Mouse (Mus musculus): ENCODE measurements around the gene Scn2b.

Scn2b gene

DNA sequence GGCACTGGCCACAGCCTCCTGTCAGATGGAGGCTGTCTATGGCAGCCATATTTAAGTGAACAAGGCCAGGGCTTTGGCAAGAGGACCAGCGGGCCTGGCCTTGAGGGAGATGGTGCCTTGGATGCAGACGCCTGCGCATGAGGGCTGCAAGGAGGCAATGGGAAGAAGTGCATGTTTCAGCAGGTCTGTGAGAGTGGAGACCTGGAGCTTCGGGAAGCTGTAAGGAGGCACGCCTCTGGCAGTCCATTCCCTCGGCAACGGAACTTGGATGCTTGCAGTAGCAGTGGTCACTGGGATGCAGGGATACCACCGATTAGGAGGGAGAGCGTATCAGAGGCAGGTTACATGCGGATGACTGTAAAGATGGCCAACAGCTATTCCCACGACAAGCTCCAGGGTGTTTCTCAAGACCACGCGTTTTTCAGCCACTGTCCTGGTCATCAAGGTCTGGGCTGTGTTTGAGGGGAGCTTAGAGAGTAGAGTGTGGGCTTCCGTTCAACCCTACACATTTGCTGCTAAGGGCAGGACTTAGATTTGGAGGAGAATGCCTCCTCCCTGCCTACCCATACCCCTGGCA, 2.5 kb downstream of the Scn2b start:
- DNase-seq (ENCODE audit: low spot score in 2 of 2), result no peak

DNA sequence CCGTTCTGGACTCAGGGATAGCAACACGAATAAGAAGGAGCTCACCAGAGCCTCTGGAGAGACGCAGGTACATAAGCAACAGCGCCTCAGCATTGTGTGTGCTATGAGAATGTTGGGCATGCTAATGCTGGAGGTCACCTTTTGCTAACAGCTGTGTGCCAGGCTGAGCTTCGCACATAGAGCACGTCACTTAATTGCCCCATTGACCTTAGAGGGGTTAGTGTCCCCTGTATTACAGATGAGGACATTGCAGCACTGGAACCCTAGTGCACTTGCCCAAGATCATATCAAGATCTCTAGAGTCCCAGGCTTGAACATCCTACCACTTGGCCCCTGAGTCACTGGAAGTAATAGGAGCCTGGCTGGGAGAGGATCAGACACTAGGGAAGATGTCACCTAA, 3.0 kb downstream of the Scn2b start:
- DNase-seq (ENCODE audit: low spot score in 2 of 2), result no peak

DNA sequence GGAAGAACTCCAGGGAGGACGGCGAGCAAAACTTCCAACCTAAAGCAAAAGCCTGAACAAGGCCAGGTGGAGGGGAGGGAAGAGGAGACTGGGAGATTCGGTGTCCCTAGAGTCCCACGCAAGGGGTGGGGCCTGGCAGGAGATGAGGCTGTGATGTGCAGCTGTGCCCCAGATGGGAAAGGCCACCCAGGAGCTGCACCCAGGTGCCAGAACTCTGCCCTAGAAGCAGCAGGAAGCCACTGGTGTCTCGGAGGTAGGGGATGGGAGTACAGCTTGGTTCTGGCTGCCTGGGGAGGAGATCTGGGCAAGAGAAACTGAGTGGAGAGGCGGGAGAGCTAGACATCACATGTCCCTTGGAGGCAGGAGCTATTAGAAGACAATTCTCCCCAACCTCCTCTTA, 3.4 kb downstream of the Scn2b start:
- peak in 1 of 2 experiments; percentile 34 for DNase-seq (ENCODE audit: low spot score in 2 of 2)

DNA sequence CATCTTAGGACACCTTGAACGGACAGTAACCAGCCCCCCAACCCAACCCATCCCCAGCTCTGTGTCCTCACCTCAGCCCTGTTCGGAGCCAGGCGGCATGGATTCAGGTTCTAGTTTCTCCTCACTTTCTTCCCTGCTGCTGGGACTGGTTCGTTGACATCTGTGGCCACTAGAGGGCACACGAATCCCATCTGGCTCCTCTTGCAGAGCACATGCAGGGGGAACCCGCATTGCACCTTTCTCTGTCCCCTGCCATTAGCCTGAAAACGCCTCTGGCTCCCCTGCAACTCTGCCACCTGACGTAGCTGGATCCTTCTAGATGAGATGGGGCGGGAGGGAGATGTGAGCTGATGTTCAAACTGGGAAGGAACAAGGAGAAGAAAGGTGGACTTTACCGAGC, 4.2 kb downstream of the Scn2b start:
- peak; percentile 67 to 71 for DNase-seq (ENCODE audit: low spot score in 2 of 2)

DNA sequence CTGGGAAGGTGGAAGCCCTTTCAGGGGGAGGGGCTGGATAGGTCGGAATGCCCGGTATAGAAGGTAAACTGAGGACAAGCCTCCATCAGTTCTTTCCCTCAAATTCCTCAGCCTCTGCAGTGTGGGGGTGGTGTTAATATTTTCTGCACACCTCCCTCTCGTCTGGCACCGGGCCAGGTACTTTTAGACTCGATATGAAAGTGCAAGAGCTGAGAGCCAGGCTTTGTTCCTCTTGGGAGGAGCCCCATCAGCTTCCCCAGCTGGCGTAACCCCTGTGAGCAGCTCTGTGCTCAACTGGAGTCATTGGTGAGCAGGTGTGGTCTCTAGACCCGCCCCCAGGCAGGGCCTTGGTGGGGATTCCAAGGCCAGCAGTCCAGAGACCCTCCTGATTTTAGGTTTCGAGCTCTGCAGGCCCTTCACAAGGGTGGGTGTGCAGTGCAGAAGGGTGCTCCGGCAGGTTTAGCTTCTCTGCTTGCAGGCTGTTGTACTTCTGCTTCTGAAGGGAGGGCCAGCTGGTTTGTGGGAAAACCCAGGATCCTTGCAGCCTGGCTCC, 4.7 kb downstream of the Scn2b start:
- DNase-seq (ENCODE audit: low spot score in 2 of 2), result peak; percentile 82 to 90

DNA sequence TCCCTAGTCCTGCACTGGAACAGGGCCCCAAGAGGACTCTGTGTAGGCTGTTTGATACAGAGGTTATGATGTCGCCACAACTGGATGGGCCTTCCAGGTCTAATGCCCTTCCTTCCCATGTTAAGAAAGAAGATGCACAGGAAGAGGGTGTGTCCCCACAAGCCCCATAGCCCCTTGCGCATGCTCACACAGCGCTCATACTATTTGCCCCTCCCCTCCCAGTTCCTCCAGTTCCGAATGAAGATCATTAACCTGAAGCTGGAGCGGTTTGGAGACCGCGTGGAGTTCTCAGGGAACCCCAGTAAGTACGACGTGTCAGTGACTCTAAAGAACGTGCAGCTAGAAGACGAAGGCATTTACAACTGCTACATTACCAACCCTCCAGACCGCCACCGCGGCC, 7.6 kb downstream of the Scn2b start:
- no peak for DNase-seq (ENCODE audit: low spot score in 2 of 2)

DNA sequence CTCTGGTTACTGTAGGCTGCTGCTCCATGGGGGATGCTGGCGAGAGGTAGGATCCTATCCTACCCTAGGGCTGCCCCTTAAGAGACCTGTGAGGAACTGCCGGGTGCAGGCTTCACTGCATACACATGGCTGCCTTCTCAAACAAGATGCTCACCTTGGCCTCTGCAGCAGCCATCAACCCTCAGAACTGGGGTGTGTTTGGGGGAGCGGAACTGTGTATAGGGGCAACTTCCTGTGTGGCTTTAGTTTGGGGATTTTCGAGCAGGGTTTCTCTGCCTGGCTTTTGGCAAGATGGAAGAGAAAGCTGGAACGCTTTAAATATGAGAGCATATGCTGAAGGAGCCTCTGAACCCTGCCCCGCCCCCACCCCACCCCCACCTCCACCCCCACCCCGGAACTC, 9.4 kb downstream of the Scn2b start:
- no peak for DNase-seq (ENCODE audit: low spot score in 2 of 2)

DNA sequence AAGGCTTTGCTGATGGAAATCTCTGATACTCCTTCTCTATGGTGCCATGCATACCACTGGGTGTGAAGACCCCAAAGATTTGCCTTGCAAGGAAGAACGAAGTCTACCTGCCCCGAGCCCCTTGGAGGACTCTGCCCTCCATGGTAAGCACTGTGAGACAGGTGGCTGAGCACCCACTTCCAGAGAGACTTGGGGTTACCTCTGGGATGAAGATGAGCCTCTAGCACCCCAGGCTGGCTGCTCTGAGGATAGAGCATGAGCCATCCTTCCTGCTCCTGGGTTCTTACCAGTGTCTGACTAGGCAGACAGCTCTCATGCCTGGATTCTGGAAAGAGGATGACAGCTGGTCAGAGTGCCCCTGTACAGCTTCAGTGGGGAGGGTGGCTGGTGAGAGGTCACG, 12.5 kb downstream of the Scn2b start:
- no peak for DNase-seq (ENCODE audit: low spot score in 2 of 2)

DNA sequence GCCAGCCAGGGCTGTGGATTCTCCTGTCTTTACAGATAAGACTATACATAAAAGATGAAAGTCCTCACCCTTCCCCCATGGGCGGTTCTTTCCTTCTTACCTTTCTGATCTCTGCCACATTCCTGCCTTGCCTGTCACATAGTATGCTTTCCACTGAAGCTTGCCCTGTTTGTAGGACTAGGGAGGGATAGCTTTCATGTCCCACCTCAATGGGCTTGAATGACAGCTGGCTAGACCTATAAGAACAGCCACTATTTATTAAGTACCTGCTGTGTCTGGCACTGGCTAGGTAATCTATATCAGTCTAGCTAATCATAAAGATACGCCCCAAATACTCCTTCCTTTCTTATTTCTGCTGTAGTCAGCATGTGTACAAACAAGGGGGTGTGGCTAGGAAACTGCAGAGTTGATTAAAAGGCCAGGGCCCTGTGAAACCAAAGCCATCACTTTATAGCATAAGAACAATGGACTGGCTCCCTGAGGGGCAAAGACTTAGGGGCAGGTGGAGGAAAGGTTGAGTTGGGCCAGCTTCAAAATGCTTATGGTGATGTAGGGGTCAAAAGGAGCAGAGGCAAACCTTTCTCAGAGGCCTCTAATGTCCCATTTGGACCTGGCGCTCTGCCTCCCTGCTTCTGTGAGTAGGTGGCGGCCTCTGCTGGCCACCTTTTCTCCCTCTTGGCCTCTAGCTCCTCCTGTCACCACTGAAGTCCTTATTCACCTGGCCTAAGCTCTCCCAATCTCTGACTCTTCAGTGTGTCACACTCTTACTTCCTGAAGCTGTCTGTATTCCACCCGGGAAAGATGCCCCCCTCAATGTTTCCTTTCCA, 16.1 kb downstream of the Scn2b start:
- DNase-seq (ENCODE audit: low spot score in 2 of 2), result no peak

DNA sequence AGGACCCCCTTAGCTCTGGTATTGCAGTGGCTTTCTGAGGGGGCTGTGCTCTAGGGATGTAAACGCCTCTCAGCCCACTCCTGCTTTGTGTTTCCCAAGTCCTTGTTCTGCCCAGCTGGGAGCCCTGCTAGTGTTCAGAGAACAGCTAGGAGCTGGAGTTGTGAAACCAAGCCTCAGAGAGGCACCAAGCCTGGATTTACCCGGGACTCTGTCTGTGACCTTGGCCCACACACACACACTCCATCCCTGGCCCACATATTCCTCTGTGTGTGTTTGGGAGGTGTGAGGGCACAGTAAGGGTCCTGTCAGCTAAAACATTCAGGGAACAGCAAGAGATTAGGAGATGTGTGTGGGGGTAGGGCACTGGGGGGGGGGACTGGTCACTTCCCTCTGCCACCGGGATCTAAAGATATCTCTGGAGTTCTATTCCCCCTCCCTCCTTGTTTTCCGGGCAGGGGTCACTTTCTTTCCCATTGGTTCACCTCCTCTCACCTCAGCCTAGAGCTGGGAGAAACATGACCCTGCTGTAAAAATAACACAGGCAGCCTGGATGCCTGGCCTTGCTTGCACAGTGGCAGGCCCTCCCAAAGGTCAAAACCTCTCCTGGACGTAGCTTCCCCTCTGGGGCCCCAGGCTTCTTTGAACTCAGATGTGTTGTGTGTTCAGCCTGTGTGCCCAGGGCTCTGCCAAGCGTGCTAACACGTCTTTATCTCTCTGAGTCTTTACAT, 19.0 kb downstream of the Scn2b start:
- DNase-seq (ENCODE audit: low spot score in 2 of 2), result no peak

DNA sequence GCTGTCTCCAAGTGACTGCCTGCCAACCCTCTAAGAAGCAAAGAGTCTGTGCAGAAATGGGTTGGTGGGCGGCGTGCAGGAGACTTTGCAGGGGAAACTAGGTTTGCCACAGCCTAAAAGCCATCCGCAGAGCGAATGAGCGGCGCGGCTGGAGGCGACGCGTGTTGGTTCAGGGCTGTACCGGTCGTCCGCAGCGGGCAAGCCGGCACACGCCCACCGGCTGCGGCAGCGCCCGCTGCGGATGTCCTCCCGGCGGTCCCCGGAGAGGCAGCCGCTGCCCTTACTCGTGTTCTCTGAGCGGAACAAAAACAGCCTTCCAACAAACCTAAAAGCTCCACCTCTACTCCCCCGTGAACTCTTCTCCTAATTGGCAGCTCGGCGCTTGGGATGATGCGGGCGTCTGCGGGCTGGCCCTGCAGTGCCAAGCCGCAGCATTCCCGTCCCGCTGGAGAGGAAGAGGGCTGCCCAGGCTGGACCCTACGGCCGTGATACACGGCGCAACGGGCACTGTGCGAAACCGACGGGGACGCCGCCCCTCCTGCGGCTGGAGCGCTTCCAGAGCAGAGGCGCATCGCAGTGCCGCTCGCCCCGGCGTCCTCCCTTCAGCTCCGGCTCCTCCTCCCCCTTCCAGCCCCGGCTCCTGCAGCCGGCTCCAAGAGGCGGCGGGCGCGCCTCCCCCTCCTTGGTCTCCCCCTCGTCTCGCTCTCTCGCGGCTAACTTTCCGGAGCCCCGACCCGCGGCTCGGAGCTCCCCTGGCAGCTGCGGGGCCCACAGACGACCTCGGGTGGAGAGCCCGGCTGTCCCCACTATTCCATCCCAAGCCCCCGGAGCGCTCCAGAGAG, 20.8 kb downstream of the Scn2b start, which contains the start of gene Scn4b:
Gene Scn4b (plus strand): TSS at position 205 of the 842 bp plus-strand sequence.
- peak; percentile 30 to 38 for DNase-seq (ENCODE audit: low spot score in 2 of 2)

DNA sequence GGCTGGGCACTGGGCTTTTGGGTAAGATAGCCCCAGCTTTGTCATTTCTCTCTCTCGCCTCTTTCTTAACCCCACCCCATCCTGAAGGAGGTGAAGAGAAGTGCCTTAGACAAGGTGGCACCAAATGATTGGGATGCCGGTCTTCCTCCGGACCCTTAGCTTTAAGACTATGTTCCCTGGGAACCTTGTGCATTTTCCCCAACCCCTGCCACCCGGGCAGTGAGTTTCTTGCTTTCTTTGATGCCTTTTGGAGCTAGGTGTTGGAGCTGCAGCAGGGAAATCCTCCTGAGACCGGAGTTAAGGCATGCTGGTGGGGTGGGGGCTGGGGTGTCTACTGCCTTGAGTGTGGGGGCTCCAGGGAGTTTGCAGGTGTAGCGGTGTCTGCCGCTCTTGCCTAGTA, 21.5 kb downstream of the Scn2b start:
- no peak for DNase-seq (ENCODE audit: low spot score in 2 of 2)

DNA sequence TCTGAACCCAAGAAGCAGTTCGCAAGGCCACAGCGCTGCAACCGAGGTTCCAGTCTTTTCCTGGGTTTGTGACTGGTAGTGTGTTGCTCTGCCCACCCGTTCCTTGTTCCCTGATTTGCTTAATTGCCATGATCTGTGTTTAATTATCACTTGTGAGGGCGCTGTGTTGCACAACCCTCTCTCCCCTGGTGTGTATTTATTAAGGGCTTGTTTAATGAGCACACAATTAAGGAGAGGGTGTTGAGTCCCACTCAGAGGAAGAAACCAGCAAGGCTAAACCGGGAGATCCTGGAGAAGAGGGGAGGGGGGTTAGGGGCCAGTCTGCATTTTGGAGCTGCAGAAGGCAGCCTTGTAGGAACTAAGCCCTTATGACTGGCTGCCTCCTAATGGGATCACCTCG, 23.4 kb downstream of the Scn2b start:
- no peak for DNase-seq (ENCODE audit: low spot score in 2 of 2)

DNA sequence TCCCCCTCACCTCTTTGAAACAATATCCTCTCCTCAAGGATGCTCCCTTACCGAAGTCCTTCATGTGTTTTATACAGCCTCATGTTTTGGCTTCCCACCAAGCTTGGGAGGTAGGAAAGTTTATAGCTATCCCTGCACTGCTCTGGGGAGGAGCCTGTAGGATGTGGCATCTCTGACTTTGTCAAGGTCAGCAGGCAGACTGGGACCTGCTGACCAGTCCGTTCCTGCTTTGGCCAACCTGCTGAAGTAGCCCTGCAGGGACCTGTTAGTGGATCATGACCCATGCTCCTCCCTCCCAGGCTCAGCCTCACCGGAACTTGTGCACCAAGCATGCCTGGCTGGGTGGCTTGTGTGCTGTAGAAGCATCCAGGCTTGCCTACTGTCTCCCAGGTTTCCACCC, 25.1 kb downstream of the Scn2b start:
- DNase-seq (ENCODE audit: low spot score in 2 of 2), result no peak

DNA sequence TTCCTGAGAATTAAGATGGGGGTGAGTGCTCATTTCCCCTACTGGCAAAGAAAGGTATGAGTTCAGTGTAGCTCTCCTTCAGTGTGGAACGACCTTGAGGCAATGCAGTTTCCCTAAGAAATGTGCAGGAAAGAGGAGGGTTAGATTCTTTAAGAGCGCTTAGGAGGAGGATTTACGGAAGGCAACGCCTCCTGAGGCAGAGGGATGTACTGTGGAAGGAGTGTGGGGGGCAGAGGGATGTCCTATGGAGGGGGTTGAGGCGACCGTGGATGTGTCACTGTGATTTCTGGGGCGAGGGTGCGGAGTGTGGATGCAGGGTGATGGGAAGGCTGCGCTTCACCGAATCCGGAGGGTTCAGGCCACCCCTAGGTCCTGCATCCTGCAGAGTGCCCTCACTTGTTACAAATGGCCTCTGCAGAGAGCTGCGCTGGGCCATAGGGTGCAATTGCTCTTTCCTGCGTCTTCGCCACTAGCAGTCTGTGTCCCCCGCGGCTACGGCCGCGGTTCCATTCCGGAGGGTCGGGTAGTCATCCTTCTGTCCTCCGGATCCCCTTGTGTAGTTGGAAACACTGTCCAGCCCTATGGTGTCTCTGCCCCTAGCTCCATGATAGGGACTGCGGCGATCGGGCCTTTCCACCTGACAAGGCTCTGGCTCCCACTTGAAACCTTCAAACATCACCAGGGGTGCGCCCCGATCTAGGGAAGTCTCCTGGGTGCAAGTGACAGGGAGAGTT, 28.1 kb downstream of the Scn2b start:
- no peak for DNase-seq (ENCODE audit: low spot score in 2 of 2)

DNA sequence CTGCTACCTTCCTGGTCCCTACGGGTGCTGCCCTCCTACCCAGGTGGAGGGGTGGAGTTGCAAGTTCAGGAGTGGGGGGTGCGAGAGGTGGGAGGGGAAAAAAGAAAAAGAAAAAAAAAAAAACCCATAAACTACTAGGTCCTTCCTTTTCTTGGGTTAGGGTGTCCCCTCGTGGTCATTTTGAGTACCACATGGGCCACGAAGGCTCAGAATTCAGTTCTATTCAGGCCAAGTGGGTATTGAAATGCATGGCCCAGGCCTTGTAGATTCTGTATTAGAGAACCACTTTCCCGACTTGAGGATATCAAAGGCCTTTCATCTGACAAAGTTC, 28.6 kb downstream of the Scn2b start:
- peak; percentile 41 to 60 for DNase-seq (ENCODE audit: low spot score in 2 of 2)

DNA sequence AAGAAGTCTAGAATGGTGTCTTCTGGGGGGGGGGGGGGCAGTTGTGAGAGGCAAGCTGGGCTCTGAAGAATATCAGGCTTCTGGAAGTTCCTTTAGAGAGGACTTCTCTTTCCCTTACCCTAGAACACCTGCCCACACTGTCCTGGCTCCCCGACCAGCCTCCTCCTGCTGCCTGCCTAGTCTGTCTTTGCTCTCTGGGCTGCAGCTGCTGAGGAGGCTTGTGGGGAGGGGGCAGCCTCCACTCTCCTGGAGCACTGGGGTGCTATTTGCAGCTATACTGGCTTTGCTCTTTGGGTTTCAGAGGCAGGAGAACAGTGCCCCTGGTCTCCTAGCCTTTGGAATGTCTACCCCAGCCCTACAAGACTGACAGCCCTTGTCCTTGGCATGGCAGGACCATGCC, 33.4 kb downstream of the Scn2b start:
- DNase-seq (ENCODE audit: low spot score in 2 of 2), result no peak

DNA sequence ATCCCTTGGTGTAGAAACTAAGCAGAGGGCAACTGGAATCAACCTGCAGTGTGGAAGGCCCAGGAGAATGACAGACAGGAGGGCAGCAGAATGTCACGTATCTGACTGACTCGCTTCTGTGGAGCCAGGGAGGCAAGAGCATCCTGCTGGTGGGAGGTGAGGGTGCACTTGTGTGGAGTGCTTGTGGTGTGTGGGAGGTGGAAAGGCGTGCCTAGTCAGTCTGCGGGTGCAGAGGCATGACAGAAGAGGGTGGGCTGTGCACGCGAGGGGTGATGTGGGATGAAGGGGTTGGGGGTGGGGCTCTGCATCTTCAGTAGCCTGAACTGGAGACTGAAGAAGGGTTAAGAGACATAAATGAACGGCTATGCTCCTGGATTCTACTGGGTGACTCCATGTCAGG, 35.8 kb downstream of the Scn2b start:
- DNase-seq (ENCODE audit: low spot score in 2 of 2), result no peak

DNA sequence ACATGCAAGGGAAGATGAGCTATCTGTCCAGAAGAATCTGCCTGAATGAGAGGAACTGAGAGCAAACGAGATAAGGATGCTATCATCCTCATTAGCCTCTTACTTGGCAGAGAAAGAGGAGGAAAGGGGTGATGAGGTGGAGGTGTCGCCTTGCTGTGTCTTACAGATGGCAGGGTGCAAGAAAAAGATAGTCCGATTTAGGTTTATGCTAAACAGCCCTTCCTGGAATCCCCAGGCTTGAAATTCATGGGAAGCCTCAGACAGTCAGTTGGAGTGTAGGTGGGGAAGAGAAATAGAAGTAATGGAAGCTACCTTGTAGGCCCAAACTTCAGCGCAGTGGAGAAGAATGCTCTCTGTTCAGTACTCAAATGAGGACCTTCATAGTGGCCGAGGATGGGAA, 50.3 kb downstream of the Scn2b start:
- no peak for DNase-seq (ENCODE audit: low spot score in 2 of 2)

DNA sequence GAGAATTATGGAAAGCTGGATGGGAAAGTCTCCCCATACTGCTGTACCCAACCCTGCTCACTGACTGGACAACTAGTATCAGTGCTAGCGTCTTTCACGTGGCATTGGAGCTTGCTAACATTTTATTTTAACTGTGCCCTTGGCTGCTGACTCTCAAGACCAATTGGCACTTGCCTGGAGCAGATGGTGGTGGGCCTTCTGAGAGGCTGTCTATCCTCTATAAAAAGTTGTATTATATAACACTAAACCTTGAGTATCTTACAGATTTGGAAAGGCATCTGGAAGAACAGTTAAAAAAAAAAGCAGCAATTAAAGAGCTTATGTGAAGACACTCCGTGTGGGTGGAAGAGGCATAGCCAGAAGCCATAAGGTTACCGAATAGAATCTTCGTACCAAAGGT, 52.6 kb downstream of the Scn2b start:
- peak; percentile 42 to 76 for DNase-seq (ENCODE audit: low spot score in 2 of 2)

DNA sequence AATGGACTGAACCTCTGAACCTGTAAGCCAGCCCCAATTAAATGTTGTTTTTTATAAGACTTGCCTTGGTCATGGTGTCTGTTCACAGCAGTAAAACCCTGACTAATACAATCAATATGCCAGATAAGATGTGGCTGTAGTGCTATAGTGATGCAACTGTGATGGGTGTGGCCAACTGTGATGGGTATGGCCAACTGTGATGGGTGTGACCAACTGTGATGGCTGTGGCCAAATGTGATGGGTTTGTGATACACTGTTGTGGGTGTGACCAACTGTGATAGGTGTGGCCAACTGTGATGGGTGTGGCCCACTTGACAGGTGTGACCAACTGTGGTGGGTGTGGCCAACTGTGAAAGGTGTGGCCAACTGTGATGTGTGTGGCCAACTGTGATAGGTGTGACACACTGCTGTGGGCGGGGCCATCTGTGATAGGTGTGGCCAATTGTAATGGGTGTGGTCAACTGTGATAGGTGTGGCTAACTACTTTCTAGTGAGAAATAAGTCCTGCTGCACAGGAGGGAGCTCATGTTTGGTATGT, 53.6 kb downstream of the Scn2b start:
- DNase-seq (ENCODE audit: low spot score in 2 of 2), result no peak
